Mouse (Mus musculus) frontal cortex, postnatal 25 days (tissue): ENCODE data around the gene Alk.
A peak's percentile ranks its signal among the peaks of the same experiment; 100 is the strongest.

Experiments
- DNase-seq, 2 experiments: peaks; one replicate each; pipeline ENCODE4 v3.0.0; 2022; ENCODE audit warnings: low spot score in 2 of 2

Gene Alk

DNA sequence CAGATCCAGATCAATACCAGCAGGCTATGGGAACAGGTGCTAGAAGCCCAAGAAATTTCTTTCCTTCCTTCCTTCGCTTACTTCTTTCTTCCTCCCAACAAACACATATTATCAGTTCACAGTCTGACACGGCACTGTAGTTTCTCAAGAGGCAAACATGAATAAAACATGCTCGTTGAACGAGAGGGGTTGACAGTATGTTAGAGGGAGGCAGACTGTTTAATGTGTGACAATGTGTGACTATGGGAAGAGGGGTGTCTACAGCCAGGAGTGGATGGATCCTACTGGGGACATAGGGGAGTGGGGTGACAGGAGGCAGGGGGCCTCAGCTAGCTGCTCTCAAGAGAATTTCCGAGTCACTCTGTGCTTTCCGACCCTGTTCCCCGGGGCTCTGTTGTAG lies 573.8 kb downstream of the Alk start:
- no peak for DNase-seq

DNA sequence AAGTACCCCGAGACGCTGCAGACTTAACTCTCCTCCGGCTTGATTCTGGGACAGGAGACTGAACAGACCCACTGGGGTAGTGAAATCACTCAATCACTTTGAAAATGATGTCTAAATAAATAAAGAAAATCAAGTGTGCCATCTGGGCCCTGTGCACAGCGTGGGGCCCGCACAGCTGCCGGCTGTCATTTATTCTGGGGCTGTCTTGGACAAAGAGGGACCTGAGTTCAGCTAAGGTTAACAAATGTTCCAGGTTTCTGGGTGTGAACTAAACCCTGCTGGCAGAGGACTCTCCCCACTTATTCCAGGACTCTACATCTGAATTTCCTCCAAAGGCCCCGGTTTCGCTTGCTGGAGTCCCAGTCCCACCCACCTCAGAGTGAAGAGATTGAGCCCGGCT lies 581.1 kb downstream of the Alk start:
- DNase-seq: no peak

DNA sequence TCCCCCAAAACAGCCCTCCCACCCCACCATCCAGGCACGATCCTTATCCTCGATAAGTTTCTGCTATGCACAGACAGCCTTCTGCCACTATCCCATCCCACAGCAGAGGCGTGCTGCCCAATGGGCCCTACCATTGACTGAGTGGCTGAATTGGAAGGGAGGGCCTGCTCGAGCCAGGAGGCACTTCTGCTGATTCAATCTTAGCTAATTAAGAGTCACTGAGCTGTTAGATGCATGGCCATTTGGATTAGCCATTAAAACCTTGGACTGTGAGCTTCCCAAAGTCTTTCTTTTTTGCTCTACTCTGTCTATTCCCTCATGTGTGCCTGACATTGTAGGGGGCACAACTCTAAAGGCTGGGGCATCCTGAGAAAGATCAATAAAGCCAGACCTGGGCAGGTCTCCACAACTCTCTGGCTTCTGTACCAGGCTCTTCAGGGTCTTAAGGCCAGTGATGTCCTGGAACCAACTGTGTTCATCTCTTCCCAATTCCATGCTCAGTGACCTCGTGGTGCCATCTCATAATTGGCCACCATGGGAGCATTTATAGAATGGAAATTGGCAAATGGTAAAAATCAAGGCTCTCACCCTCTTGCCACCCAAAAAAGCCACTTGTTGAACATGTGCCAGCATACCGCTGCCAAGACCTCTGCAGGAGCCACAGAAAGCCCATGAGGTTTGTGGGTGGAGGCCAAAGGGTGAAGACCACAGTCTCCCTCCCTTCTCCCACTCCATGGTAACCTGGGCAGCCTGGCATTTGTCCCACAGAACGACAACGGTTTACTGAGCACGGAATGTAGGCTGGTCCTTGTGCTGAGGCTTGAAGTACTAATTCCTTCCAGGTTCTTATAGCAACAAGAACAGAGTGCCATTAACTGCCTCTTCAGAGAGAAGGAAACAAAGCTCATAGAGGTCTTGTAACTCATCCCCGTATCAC lies 582.4 kb downstream of the Alk start:
- DNase-seq: no peak

DNA sequence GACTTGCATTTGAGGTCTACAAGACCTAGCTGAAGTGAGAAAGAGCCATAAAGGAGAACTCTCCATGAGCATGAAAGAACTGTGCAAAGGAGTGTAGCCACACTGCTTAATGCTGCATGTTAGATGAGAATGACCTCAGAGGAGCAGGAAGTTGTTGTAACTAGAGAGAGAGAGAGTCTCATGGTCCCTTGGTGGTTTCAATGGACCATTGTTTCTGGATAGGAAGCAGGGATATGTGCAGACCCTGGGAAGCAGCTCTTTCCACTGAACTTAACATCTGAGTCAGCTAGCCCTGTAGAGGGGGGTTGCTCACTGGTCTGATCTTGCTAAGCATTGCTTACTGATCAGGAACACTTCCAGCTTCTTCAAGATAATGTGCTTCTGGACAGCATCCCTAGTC lies 587.1 kb downstream of the Alk start:
- DNase-seq: no peak

DNA sequence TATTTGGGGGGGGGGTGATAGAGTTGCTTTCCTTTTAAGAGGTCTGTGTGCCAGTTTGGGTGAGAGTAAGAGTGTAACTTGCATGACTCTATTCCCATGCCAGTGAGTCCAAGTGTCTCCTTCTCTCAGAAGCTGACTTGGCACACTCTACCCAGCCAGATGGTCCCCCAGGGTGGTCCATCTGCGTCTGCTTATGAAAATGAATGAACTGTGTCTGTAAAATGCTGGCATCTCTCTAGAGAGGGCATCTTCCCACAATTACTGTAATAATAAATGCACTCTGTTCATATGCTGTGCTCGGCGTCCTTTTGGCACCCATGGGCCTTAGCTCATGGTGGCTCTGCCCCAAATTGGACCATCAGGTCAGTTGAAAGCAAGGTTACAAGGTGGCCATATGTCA lies 589.2 kb downstream of the Alk start:
- no peak for DNase-seq

DNA sequence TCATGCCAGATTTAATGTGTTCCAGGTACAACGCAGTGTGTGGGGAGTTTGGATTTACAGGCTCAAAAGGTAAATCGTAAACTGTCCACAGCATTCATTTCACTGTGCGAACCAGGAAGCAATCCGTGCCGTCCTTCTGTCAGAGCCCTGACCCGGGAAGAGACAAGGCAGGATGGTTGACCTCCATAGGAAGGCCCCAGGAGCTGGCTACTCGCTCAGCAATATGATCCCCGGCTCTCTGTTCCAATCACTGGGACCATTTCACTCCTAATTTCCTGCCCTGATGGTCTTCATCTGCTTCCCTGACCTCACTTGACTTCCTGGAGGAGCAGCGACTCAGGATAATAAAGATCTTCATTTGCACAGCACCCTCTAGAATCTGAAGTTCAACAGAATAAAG lies 591.7 kb downstream of the Alk start:
- DNase-seq: no peak

DNA sequence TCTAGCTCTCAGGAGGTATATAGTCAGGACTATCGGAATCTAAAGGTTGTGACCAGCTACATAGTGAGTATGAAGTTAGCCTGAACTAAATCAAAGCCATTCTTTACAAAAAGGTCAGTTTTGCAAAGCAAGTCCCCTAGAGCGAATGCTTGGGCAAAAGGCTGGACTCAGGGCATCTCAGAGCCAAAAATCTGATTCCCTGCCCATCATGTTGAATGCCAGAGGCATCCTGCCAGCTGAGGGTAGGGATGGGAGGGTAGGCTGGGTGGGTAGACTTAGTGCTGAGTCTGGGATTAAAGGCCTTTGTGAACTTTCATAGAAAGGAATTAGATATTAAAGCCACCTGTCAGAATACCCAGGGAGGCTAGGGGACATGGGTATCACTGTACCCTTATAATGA lies 594.6 kb downstream of the Alk start:
- DNase-seq: no peak

DNA sequence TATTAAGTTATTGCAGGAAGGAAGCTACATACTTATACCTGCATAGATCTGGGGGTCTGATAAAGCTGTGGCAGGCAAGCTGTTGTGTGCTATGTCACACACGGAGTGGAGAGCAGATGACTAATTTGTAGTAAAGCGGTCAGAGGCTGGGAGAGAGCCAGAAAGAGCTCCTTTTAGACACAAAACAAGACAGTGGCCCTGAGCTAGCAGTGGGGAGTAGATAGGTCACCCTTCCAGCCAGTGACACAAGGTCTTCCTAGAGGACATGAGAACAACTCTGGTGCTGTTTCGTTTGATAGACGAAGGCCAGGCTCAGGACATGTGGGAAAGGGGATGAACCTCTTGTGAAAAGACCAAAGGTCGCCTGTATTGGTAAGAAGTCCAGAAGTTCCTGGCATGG lies 596.0 kb downstream of the Alk start:
- DNase-seq: no peak

DNA sequence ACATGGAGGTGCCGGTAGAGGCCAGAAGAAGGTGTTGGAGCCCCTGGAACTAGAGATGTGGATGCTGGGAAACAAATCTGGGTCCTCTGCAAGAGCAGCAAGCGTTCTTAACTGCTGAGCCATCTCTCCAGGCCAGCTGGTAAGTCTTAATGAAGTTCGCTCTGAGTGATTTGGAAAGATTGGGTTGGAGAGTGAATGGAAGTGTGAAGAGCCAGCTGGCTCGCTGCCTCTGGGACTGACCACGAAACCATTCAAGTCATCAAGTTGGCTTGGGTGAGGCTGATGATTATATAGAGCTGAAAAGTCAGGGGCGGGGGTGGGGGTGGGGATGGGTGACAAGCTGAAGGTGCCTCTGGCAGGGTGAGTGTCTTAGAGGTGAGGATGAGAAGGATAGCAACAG lies 599.1 kb downstream of the Alk start:
- DNase-seq: no peak

DNA sequence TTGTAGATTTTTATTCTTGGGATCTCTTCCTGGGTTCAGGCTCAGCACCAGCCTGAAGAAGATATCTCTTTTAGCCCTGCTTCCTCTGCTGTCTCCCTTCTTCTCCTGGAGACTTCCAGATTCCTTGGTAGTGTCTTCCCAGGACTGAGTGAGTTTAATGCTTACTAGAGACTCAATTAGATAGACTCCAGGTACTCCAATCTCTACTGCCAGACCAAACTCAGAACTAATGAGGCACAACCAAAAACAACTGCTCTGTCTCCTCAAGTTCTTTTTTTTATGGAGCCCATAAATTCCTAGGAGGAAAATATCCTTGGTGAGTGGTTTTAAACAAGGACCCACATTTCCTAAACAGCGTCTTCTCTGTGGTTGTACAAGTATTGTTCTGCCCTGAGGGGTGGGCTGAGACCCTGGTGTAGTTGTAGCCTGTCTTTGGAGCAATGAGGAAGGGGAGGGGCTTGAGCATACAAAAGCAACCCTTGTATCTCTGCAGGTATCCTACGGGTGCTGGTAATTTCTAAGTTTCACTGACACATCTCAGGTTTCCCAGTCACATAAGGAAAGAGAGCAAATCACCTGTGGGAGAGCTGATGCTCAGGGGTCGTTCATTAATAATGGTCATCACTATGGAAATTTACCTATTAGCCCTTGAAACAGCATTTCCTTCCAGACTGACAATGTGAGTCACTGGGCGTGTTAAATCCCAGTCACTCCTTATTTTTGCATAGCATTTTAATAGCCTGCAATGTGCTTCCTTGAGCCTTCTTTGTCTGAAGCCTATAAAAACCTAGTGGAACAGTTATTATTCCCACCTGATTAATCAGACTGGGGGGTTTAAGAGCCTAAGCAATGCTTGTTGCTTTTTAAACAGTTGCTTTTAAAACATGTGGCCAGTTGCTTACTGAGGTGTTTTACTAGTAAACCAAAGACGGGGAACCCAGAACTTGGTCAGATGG lies 604.6 kb downstream of the Alk start:
- DNase-seq: no peak

DNA sequence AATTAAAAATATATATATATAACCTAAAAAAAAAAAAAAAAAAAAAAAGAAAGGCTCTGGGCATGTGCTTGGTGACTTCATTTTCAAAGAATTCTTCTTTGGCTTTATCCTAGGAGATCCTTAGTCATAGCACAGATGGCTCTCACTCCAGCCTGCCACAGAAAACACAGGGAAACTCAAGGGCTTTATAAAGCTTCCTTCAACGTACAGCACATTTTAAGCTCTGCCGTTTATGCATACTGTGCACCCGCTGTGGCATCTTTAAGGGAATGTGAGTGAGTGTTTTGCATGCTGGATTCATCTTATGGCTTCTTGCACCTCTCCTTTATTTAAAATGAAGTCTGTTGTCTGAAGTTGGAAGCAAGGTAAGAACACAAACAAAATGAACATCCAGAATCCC lies 606.7 kb downstream of the Alk start:
- peak in 1 of 2 experiments; percentile 5 for DNase-seq

DNA sequence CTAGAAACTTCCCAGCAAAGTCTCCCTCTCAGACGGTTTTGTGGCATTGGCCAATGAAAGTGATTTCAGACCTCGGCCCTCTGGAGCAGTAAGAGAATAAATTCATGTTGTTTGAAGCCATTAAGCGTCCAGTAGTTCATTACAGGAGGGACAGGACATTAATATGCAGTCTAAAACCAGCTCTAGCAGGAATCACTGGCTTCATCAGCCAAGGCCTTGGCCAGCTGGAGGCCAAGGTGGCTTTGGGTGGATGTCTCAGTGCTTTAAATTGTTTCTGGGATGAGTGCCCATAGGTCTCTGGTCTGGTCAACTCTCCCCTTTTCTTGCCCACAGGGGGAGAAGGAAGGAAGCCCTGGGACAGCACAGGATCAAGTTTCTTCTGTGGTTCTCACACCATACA lies 608.9 kb downstream of the Alk start:
- DNase-seq: no peak

DNA sequence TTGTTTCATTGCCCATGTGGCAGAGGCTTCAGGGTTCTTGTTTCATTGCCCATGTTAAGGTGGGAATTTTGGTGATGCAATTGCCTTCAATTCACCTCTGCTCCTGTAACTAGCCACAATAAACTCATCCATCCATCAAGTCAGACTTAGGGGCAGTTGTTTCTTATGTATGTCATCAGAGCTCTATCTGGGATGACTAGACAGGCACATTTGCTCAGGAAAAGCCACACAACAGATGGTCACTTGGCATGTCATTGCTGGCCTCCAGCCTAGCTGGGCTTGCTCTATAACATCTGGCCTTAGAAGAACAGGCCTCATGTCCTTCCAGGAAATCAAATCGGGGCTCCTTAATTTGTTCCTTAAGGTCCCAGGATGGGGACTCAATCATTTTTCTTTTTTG lies 610.3 kb downstream of the Alk start:
- no peak for DNase-seq

DNA sequence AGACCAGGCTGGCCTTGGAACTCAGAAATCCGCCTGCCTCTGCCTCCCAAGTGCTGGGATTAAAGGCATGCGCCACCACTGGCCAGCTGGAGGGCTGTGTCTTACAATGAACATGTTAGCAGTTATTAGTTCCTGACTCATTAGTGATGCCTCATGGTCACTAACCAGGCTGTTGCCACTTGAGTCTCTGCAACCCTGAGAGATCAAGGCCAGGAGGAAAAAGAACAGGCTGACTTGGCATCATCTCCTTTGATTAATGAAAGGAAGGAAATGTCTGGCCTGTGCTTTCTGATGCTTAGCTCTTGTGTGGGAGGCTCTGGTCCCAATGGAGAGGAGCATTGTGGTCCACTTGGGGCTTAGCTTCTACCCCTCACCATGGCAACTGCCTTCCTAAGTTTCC lies 611.4 kb downstream of the Alk start:
- DNase-seq: no peak

DNA sequence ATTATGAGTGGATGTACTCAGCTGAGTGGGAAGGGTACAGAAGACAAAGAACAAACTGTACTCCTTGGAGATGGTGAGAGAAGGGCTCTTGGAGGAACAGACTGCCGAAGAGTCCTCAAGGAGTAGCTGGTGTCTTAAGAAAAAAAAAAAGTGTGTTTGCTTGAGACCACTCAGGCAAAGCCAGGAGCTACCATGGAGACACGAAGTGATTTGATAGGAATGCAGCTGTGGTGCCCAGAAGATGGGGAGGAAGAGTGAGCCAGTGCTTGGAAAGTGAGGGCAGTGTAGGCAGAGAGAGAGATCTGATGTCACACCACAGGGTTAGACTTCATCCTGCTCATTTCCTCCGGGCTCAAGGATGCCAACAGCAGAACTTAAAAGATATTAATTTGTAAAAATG lies 613.2 kb downstream of the Alk start:
- DNase-seq: no peak

DNA sequence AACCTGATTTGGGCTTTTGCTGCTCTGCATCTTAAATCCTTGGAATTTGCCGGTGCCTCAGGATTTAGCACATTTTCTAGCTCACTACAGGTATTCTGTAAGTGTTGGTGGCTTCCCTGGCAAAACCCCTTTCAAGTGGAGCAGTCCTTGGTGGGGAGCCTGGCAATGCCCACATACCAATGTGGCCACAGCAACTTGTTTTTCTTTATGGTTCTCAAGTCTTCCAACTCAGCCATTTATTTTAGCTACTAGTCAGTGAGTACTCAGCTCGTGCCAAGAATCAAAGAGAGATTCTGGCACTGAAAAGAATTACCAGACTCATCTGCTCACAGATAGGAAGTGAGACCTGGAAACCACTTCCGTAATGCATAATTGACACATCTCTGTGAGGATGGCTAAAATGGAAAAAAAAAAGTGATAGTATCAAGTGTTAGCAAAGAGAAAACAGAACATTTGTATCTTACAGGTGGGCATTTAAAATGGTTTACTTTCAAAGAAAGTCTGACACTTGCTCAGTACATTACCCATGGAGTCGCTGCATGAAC lies 614.2 kb downstream of the Alk start:
- no peak for DNase-seq

DNA sequence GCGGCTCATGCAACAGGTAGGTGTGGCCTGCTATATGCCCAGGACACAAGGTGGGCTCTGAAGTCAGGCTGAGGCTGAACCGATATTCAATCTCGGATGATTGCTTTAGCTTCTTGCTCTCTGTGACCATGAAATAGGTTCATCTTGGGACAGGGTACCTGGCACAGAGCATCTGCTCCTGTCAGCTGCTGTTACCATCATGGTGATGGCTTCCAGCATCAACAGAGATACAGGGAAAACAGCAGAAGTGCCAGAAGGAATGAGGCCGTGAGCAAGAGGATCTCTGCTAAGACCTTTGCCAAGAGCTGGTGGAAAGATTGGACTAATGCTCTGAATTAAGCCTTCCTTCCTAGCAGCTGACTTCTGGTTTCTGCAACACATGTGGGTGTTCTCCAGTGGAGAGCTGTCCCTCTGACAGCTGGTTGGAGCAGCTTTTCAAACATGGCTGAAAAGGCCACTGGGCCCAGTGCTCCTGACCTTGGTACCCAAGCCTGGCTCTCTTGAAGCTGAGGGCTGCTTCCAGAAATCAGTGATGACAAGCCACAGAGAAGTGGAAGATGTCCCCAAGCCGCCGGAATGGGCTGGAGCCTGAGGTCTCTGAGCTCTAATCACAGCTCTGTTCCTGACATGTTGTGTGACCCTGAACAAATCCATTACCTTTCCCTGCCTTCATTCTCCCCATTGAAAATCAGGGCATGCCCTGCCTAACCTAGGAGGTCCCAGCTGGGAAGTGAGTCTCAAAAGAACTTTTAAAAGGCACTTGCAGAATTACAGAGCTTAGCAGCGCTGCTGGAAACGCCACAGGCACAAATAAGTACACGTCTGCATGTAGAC lies 615.5 kb downstream of the Alk start:
- no peak for DNase-seq

DNA sequence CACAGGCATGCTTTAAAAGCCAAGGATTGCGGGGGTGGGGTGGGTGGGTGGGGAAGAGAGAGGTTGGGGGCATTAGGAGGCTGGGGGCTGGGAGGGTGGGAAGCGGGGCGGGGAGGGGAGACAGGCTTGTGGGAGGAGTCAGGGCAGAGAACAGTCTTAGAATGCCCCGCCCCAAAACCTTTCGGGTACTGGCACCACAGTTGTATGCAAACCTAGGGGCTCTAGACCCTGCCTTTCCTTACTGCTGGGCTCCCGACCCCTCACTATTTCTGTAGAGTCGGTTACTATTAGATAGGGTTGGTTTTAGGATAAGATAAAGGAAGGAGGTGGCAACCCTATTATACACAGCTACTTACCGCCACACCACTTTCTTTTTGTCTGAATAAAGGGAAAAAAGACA lies 617.4 kb downstream of the Alk start:
- no peak for DNase-seq

DNA sequence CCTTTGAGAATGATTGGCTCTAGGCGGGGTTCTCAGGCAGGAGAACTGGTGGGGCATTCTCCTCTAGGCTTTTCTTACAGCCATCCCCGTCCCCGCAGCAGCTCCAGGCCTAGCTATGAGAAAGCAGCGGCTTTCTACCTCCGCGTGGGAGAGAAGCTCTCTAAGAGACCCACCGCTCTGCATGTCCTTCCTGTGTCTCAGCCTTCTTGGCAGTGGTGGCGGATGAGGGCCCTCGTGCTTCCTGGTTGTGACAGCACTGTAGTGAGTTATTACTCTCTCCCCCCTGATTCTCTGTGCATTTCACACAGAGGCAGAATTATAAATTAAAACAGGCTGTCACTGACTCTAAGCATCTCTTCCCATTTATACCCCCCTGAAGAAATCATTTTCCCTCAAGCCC lies 618.0 kb downstream of the Alk start:
- DNase-seq: no peak

DNA sequence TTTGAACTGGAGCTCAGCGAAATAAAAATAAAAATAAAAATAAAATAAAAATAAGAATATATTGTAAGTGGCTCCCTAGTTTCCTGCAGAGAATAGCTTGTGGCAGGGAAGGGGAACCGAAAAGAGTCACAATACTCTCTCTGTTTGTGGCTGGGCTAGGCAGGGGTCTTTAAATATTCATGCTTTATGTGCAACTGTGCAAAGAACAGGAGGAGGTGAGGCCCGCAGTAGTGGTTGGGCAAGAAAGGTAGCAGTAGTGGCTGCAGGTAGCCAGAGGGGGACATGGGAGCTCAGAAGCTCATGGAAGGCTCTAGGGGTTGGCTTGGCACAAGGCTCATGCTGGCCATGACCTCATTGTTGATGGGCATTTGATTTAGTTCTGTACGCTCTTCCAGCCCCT lies 623.2 kb downstream of the Alk start:
- DNase-seq: no peak

DNA sequence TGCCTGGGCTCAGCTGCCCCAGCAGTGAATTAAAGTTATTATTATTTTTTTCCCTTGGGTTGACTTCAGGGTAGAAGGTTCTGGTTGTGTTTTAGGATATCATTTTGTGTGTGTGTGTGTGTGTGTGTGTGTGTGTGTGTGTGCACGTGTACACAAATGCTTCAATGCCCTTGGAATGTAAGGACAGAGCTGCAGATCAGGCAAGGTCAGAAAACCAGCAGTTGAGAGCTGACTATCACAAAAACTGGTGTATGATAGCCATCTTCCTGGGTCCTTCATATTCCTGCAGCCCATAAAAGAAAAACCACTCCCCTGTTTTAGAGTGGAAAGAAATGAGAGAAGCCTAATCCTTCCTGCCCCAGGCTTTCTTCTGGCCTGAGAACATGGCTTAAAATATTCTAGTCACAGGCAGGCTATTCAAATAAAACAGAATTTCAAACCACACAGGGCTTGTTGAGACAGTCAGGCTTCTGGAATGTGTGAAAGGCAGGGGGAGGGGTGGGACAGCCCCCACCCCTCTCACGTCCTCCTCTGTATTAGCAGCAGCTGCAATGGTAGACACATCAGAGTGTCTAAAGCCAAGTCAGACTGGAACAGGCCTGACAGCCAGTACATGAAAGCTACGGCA lies 623.8 kb downstream of the Alk start:
- DNase-seq: no peak
